In genomic region chr17:24360841-24361240, GRCm38 (mm10) we compare ENCODE assay signal across 27 mouse cellular contexts. TPM values are rescaled to one million over a fixed set of nuclear protein-coding genes. Genes with fewer than 3 reads are reported as not detected.
DNase-seq lines count a peak whose midpoint lies in the region; ATAC-seq lines count a peak whose summit lies in the region.
"Had no signal": no experiment of that assay in that cellular context is flagged by ENCODE, and none has a peak within 500 bp of the region (broad histone marks: within the 10 kb centered on the region; RNA-seq: fewer than 3 reads in every experiment).

No protein-coding gene starts in this region.

- peak; percentile 66 for DNase-seq in kidney, adult 18-20 months
- no peak for DNase-seq in lung, postnatal 14 days
- DNase-seq in kidney, adult 8-10 months: peak; percentile 70 to 75
- peak; percentile 64 for DNase-seq in kidney, postnatal 14 days
- DNase-seq in cerebellum, postnatal 25 days: no peak
- DNase-seq in hindbrain, embryonic 14.5 days (ENCODE audit: low spot score): no peak
- DNase-seq: adrenal gland, postnatal 10 days; embryo, embryonic 11 days; gastrocnemius, postnatal 25 days; heart, adult 11 months; heart, postnatal 36 days; midbrain, embryonic 14.5 days; right cerebral cortex, postnatal 14 days; thymus, postnatal 14 days had no signal

- H3K4me1 ChIP-seq in kidney, embryonic 14.5 days (ENCODE audit: control insufficient read depth, insufficient read depth, low read length): no peaks in the 10 kb centered on the region
- H3K4me1 ChIP-seq in lung, embryonic 15.5 days: peaks cover 28% of the 10 kb centered on the region
- peaks cover under 1% of the 10 kb centered on the region; the same call in 1 of the 2 replicates for H3K4me1 ChIP-seq in hindbrain, embryonic 14.5 days (replicated peaks; ENCODE audit: control insufficient read depth, insufficient read depth, low read length)
- H3K4me1 ChIP-seq: embryonic facial prominence, embryonic 12.5 days; limb, embryonic 13.5 days had no signal

- ATAC-seq in kidney, embryonic 14.5 days (ENCODE audit: low FRiP score, low TSS enrichment): no peak
- no peak for ATAC-seq in lung, embryonic 15.5 days (ENCODE audit: borderline replicate concordance, extremely low read depth, low FRiP score, low TSS enrichment)
- no peak for ATAC-seq in hindbrain, embryonic 14.5 days (ENCODE audit: low FRiP score)
- ATAC-seq: forebrain, embryonic 14.5 days; intestine, embryonic 16.5 days had no signal

- H3K9ac ChIP-seq in kidney, embryonic 14.5 days (ENCODE audit: low read depth, low read length): no peak overlapping the region
- H3K9ac ChIP-seq in lung, embryonic 15.5 days: no peak overlapping the region
- H3K9ac ChIP-seq in hindbrain, embryonic 14.5 days: no peak overlapping the region
- H3K9ac ChIP-seq: embryonic facial prominence, embryonic 12.5 days; hindbrain, embryonic 12.5 days; limb, embryonic 13.5 days; liver, embryonic 14.5 days had no signal

- no peak overlapping the region for H3K27ac ChIP-seq in kidney, embryonic 14.5 days (ENCODE audit: low read depth, low read length)
- H3K27ac ChIP-seq in lung, embryonic 15.5 days: peak overlapping the region; percentile 14; the same call in 1 of the 2 replicates
- no peak overlapping the region for H3K27ac ChIP-seq in hindbrain, embryonic 14.5 days
- H3K27ac ChIP-seq: embryonic facial prominence, embryonic 12.5 days; heart, embryonic 10.5 days; hindbrain, embryonic 12.5 days; left cerebral cortex, adult 2 months; limb, embryonic 13.5 days; liver, embryonic 14.5 days had no signal

- H3K27me3 ChIP-seq in kidney, embryonic 14.5 days (ENCODE audit: control insufficient read depth, insufficient read depth, low read length): no peaks in the 10 kb centered on the region
- H3K27me3 ChIP-seq in lung, embryonic 15.5 days: no peaks in the 10 kb centered on the region
- no peaks in the 10 kb centered on the region for H3K27me3 ChIP-seq in hindbrain, embryonic 14.5 days (ENCODE audit: control insufficient read depth, insufficient read depth, low read length)
- H3K27me3 ChIP-seq: embryonic facial prominence, embryonic 12.5 days; hindbrain, embryonic 12.5 days; limb, embryonic 13.5 days had no signal

- no peak overlapping the region for H3K4me3 ChIP-seq in kidney, embryonic 14.5 days (ENCODE audit: low read length)
- no peak overlapping the region for H3K4me3 ChIP-seq in lung, embryonic 15.5 days
- no peak overlapping the region for H3K4me3 ChIP-seq in hindbrain, embryonic 14.5 days (replicated peaks; ENCODE audit: low read length)
- H3K4me3 ChIP-seq: embryonic facial prominence, embryonic 12.5 days; heart, embryonic 10.5 days; hindbrain, embryonic 12.5 days; left cerebral cortex, adult 2 months; limb, embryonic 13.5 days had no signal

- WGBS in kidney, embryonic 14.5 days: 83% methylated on average over 8 of the region's 8 CpGs
- WGBS in lung, embryonic 15.5 days: 70% methylated on average over 8 of the region's 8 CpGs
- whole genome bisulfite sequencing in hindbrain, embryonic 14.5 days: 88% methylated on average over 8 of the region's 8 CpGs

- H3K36me3 ChIP-seq in kidney, embryonic 14.5 days (ENCODE audit: control insufficient read depth, insufficient read depth, low read length): no peaks in the 10 kb centered on the region
- no peaks in the 10 kb centered on the region for H3K36me3 ChIP-seq in lung, embryonic 15.5 days
- peaks cover 35% of the 10 kb centered on the region for H3K36me3 ChIP-seq in hindbrain, embryonic 14.5 days (replicated peaks; ENCODE audit: control insufficient read depth, insufficient read depth)
- H3K36me3 ChIP-seq: embryonic facial prominence, embryonic 12.5 days; heart, embryonic 10.5 days; limb, embryonic 13.5 days had no signal

- H3K9me3 ChIP-seq in kidney, embryonic 14.5 days (ENCODE audit: control insufficient read depth, low read length): no peaks in the 10 kb centered on the region
- no peaks in the 10 kb centered on the region for H3K9me3 ChIP-seq in lung, embryonic 15.5 days
- H3K9me3 ChIP-seq in hindbrain, embryonic 14.5 days (ENCODE audit: control insufficient read depth, low read length): no peaks in the 10 kb centered on the region
- H3K9me3 ChIP-seq: embryonic facial prominence, embryonic 12.5 days; G1E; heart, embryonic 10.5 days; hindbrain, embryonic 12.5 days; limb, embryonic 13.5 days had no signal

- H3K4me2 ChIP-seq in kidney, embryonic 14.5 days (replicated peaks; ENCODE audit: low read depth, low read length): no peak overlapping the region
- H3K4me2 ChIP-seq in lung, embryonic 15.5 days: no peak overlapping the region
- no peak overlapping the region for H3K4me2 ChIP-seq in hindbrain, embryonic 14.5 days (replicated peaks)
- H3K4me2 ChIP-seq: embryonic facial prominence, embryonic 12.5 days; hindbrain, embryonic 12.5 days; limb, embryonic 13.5 days had no signal

RNA-seq across cellular contexts. Expression of gene Abca3, which starts 9.1 kb away (rescaled TPM):
- 10.0 and 13.1 TPM in 2 replicates for polyA plus RNA-seq in kidney, embryonic 14.5 days (2014; fragmentation: Nextera tagmentation; extraction: Ambion mirVana)
- 18.2 and 23.1 TPM in 2 replicates for polyA plus RNA-seq in lung, embryonic 15.5 days (2015; fragmentation: Nextera tagmentation; extraction: Ambion mirVana)
- polyA plus RNA-seq in hindbrain, embryonic 14.5 days (2014; fragmentation: Nextera tagmentation; extraction: Ambion mirVana): 32.8 and 34.8 TPM in 2 replicates

RNA-seq across cellular contexts. Expression of gene Abca17, which starts 10.0 kb away (rescaled TPM):
- not detected in 2 replicates for polyA plus RNA-seq in kidney, embryonic 14.5 days (2014; fragmentation: Nextera tagmentation; extraction: Ambion mirVana)
- polyA plus RNA-seq in lung, embryonic 15.5 days (2015; fragmentation: Nextera tagmentation; extraction: Ambion mirVana): 0.21 and 0.35 TPM in 2 replicates
- 0.63 and 1.1 TPM in 2 replicates for polyA plus RNA-seq in hindbrain, embryonic 14.5 days (2014; fragmentation: Nextera tagmentation; extraction: Ambion mirVana)
- polyA plus RNA-seq: G1E; heart, embryonic 10.5 days; heart, embryonic 16.5 days; intestine, embryonic 16.5 days; limb, embryonic 13.5 days; stomach, embryonic 16.5 days had no signal

RNA-seq across cellular contexts. Expression of gene Rnps1, which starts 53.5 kb away (rescaled TPM):
- 306 and 312 TPM in 2 replicates for polyA plus RNA-seq in kidney, embryonic 14.5 days (2014; fragmentation: Nextera tagmentation; extraction: Ambion mirVana)
- polyA plus RNA-seq in lung, embryonic 15.5 days (2015; fragmentation: Nextera tagmentation; extraction: Ambion mirVana): 258 and 262 TPM in 2 replicates
- polyA plus RNA-seq in hindbrain, embryonic 14.5 days (2014; fragmentation: Nextera tagmentation; extraction: Ambion mirVana): 278 and 280 TPM in 2 replicates

Comparison
In these comparisons a context has a peak if more than half of its experiments do, and no peak if none do; other contexts are left out.
1. DNase-seq: peak in kidney, adult 18-20 months (single experiment), kidney, adult 8-10 months (2 of 2) and kidney, postnatal 14 days (single experiment); none in lung, postnatal 14 days (single experiment), cerebellum, postnatal 25 days (0 of 2) and hindbrain, embryonic 14.5 days (single experiment).